Mouse (Mus musculus): Measurements from ENCODE around the gene Jun.

Gene Jun

GRCm38 (mm10) chr4:95025847-95026600, 26.0 kb downstream of the Jun start:
- DNase-seq (ENCODE audit: low spot score) = no peak

GRCm38 (mm10) chr4:95023350-95023953, 28.6 kb downstream of the Jun start:
- DNase-seq (ENCODE audit: low spot score) = no peak

- no peak for DNase-seq (ENCODE audit: low spot score)
These were observed 30.1 kb downstream of the Jun start for GRCm38 (mm10) chr4:95021649-95022637.

GRCm38 (mm10) chr4:95020201-95020600, 31.8 kb downstream of the Jun start:
- no peak for DNase-seq (ENCODE audit: low spot score)

GRCm38 (mm10) chr4:95018221-95018620, 33.8 kb downstream of the Jun start:
- no peak for DNase-seq (ENCODE audit: low spot score)

GRCm38 (mm10) chr4:95012706-95013105, 39.3 kb downstream of the Jun start:
- DNase-seq (ENCODE audit: low spot score) = no peak

- no peak for DNase-seq (ENCODE audit: low spot score)
These were observed 39.8 kb downstream of the Jun start for GRCm38 (mm10) chr4:95012256-95012655.

- DNase-seq (ENCODE audit: low spot score) = peak; percentile 49
These were observed 43.6 kb downstream of the Jun start for GRCm38 (mm10) chr4:95008175-95009057.

- DNase-seq (ENCODE audit: low spot score) = no peak
These were observed 44.3 kb downstream of the Jun start for GRCm38 (mm10) chr4:95007759-95008158.

- no peak for DNase-seq (ENCODE audit: low spot score)
These were observed 46.7 kb downstream of the Jun start for GRCm38 (mm10) chr4:95005251-95005830.

- DNase-seq (ENCODE audit: low spot score) = no peak
These were observed 50.8 kb downstream of the Jun start for GRCm38 (mm10) chr4:95001043-95001775.

- no peak for DNase-seq (ENCODE audit: low spot score)
These were observed 51.9 kb downstream of the Jun start for GRCm38 (mm10) chr4:95000147-95000546.

- no peak for DNase-seq (ENCODE audit: low spot score)
These were observed 52.8 kb downstream of the Jun start for GRCm38 (mm10) chr4:94999249-94999648.

Measured in ovary, postnatal 10 days (tissue).